Mouse (Mus musculus): Measurements from ENCODE around the gene Ptbp3.

Ptbp3 gene

GRCm38 (mm10) chr4:59429128-59429527 lies 120.0 kb downstream of the Ptbp3 start:
- DNase-seq = no peak

- no peak for DNase-seq
Measured at GRCm38 (mm10) chr4:59426429-59426828, 122.7 kb downstream of the Ptbp3 start.

GRCm38 (mm10) chr4:59422808-59423207 lies 126.4 kb downstream of the Ptbp3 start:
- no peak for DNase-seq

GRCm38 (mm10) chr4:59422025-59422783 lies 127.0 kb downstream of the Ptbp3 start:
- no peak for DNase-seq
